Mouse (Mus musculus) spleen, adult 18-20 months (tissue): Measurements from ENCODE around the gene Leo1.
A peak's percentile ranks its signal among the peaks of the same experiment; 100 is the strongest.

ENCODE experiments used
- DNase-seq, 2 experiments: peaks; one replicate each; pipeline ENCODE4 v3.0.0; 2022; ENCODE audit warnings: mixed read lengths in 2 of 2

The Leo1 gene

DNA sequence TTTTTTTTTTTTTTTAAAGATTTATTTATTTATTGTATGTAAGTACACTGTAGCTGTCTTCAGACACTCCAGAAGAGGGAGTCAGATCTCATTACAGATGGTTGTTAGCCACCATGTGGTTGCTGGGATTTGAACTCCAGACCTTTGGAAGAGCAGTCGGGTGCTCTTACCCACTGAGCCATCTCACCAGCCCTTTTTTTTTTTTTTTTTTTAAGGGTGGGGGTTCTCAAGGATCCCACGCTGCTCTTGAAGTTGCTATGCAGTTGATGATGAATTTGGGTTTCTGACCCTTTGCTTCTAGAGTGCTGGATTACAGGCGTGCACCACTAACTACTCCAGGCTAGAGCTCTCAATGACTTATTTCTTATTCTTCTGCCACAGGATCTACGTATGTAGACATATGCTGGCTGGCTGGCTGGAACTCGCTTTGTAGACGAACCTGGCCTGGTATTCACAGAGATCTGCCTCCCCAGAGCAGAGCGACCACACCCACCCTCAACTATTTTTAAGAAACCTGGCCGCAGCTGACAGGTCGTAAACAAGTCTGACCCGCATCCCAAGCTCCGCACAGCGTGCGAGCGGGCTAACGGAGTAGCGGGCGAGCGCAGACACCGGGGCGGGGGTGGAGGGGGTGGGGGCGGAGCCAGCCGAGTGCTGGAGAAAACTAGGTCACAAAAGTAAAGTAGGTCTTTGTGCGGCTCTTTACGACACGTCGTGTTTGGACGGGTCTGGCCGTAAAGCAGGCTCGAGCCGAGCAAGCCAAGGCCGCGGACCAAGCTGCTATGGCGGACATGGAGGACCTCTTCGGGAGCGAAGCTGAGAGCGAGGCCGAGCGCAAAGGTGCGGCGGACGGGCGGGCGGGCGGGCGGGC lies at the start of gene Leo1:
Gene Leo1 (plus strand): TSS at position 729 of the 871 bp plus-strand sequence.
- DNase-seq, result peak; percentile 71 to 74

- DNase-seq, result no peak
These were observed 48.1 kb upstream of the Leo1 start for GRCm38 (mm10) chr9:75393251-75393650.

DNA sequence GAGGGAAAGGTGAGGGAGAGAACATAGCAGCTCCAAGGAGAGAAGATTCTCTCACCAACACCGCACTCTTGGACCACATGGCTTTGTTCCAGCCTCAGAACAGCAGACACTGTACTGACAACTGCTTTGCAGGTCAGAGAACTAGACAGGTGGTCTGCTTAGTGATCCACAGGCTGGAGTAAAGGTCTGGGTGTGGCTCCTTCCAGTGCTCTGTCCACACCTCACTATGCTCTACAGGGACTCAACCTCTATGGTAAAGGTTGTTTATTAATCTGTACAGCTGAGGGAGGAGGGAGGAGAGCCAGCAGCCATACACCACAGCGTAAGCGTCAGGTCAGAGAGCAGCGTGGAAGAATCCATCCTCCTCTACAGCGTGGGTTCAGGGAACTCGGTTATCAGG lies 45.4 kb upstream of the Leo1 start:
- no peak for DNase-seq

GRCm38 (mm10) chr9:75399069-75399468 lies 42.3 kb upstream of the Leo1 start:
- no peak for DNase-seq

DNA sequence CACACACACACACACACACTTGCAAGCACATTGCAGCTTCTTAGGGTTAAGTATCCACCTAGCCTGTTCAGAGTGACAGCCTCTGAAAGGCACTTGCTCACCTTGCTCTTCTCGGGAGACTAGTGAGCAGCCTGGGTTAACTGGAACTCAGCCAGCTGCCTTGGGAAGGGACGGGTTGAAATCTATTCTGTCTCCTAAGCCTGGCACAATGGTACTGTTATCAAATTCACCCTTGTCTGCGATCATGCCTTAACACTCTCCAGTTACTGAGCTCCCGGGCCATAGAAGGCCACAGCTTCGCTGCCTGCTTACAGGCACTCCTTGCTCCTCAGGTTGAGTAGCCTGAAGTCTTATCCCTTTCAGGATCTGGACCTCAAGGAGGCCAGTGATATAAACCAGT lies 40.7 kb upstream of the Leo1 start:
- DNase-seq, result no peak

DNA sequence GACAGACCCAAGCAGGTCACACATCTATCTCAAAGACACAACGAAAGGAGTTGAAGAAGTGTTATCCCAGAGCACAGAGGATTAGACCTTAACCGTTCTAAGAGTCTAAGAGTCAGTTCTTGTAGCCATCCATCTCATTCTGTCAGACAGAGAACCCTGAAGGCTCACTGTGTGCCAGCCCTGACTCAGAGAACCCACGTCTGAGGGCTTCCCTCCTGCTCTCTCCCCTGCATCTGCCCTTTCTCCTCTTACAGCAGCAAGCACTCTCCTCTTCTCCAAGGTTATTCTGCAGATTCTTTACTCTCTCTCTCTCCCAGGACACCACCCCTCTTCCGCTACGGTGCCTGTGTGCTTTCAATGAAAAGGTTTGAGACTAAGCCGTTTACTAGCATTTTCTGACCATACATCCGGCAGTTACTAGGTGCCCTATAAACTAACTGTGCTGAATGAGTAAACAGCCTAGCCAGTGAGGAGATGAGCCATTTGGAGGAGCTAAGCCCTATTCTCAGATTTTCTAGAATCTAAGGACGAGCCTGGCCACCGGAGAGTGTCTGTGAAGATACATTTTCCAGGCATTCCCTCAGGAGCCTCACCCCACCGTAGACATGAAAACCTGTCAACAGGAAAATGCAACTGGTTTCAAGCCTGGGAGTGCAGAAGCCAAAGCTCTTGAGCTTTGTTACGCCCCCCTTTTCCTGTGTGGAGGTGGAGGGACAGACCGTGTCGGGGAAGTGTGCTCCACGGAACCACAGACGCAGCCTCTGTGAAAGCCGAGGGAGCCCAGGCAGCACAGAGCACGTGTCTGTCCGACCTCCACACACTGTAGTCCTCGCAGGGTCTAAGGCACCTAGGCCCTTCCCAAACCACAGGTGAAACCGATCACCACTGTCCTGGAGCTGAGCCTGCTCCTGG lies 39.5 kb upstream of the Leo1 start:
- DNase-seq, result peak; percentile 35 to 41

DNA sequence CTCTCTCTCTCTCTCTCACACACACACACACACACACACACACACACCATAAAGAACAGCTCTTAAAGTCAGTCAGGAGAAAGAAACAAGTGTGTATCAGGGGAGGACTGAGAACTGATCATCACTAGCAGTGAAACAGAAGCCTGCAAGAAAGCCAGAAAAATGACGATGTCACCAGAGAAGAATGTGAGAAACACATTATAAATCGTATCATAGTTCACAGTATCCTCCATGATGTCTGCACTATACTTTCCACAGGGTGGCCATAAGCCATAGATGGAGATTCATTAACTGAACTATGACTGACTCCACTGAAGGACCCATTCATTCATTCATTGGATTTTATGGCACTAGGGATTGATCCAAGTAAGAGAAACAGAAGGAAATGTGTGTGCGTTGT lies 37.8 kb upstream of the Leo1 start:
- no peak for DNase-seq

GRCm38 (mm10) chr9:75406121-75406520 lies 35.2 kb upstream of the Leo1 start:
- no peak for DNase-seq

DNA sequence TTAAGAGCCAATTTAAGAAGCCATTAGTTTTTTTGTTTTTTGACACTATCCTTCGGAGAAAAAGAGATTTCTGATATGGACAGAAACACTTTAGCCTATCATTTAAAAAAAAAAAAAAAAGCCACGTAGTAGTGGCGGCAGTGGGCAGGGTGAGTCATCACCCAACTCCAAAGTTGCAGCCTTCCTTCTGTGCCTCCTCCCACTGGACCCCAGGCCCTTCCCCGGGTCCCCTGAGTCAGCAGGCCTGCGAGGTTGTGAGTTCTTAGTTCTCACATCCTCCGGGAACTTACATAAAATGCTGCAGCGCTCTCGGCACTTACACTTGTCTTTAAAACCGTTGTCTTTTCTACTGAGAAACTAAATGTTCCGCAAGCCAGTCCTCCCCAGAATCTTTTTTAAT lies 33.5 kb upstream of the Leo1 start:
- DNase-seq, result peak; percentile 15 to 20

DNA sequence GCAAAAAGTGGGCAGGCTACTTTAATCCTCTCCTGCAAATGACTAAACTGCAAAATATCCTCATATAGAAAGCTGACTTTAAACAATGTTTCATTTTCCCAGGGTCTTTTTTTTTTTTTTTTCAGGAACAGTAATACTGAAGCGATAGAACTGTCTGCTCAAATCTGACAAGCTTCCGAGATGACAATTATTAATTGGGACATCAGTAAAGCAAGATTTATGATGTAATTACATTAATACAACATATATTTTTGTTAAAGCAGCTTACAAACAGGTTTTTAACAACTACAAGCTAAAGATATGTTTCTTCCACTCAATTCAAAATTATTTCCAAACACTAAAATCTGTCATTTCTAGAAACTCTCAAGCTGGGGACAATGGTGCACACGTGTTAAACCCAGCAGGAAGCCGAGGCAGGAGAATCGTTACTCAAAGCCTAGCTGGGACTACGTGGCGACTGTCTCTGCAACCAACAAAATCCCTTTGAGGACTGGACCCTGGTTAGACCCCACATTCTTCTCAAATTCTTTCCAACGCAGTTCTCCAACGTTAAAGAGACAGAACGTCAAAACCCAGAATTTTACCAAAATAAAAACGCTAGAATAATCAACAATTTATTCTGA lies 33.0 kb upstream of the Leo1 start:
- DNase-seq, result peak in 1 of 2 experiments; percentile 16

DNA sequence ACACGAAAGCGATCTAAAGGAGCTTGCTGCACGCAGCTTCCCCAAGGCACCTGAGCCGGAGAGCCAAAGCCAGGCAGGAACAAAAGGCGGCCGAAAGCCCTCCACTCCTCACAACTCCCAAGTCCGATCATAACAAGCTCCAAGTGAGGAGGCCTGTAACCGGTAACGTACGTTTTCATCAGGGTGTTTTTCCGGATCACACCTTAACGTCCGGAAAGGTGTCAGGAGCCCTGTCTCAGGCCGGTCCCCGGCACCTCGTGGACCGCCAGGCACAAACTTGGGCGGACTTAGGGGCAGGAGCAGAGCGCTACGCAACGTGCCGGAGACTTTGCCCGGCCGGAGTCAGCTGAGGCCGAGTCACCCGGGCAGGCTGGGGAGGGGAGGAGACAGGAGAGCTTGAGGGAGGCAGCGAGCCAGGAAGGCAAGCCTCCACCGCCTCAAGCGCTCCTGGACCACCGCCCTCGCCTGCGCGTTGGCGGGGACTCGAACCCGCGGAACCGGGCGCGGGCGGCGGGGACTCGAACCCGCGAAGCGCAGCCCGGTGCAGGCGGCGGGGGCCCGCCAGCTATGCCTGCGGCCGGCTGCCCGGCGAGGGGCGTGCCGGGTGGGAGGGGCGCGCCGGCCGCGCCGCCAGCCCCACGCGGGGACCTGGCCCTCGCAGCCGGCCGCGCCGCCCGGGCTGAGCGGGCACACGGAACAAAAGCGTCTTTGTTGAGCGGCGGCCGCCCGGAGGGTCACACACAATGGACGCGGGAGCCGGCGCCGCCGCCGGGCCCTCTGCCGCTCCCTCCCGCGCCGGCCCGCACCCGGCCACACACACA lies 32.1 kb upstream of the Leo1 start:
- peak; percentile 59 to 62 for DNase-seq

- DNase-seq, result peak; percentile 97 to 99
These were observed 31.4 kb upstream of the Leo1 start, which contains the start of gene Mapk6 for GRCm38 (mm10) chr9:75409852-75410378. Gene Mapk6, minus strand, starts transcription at chr9:75410005.

DNA sequence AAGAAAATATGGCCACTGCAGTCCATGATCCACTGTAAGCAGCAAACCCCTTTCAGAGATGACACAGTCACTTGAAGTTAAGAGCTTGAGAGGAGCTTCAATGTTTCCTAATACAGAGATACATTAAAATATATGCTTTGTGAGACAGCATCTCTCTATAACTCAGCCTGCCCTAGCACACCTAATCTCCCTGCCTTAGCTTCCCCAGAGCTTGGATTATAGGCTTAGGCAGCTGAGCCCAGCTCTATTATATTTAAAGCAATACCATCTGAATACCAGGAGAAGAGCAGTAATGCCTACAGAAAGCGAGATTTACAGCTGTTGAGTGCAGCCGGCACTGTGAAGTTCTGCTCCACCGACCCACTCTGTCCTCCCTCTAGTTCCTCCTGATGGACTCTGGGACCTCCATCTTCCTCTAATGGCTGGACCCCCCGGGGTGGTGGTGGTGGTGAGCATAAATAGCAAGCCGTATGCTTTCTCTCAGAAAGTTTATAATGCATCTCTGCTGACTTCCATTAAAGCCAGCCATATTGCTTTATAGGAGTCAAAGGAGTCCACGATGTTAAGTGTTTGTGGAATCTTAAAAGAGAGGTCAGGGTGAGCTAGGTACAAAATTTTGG lies 30.3 kb upstream of the Leo1 start:
- DNase-seq, result no peak

DNA sequence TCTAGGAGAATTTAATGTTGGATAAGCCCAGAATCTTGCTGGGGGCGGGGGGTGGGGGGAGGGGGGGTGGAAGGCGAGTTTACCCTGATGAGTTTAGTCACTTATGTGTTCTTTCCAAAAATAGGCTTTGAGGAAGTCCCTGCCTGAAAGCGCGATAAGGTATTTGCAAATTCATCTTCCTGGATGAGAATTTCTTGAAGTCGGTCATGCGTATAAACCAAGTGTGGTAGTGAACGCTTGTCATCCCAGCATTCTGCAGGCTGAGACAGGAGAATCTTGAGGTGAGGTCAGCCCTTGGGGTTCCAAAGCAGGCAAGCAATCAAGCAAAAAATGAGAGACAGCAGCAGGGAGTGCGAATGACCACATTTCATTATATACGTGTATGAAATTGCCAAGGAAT lies 29.7 kb upstream of the Leo1 start:
- no peak for DNase-seq

DNA sequence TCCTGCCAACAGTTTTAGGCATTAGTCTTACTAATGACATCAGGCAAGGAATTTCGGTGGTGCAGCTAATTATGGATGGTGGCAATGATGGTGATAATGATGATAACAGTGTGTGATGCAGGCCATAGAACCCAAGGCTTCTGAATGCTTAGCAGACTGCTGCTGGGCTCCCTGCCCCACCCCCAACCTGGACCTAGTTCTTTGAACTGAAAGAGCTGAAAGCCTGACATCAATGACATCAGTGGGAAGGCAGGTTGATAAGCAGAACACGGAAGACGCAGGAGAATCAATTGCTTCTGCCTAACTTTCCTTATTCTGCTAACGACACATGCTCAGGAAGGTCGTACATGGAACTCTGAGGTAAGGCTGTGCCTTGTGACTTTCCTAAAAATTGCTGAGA lies 28.1 kb upstream of the Leo1 start:
- DNase-seq, result no peak

- peak; percentile 29 to 43 for DNase-seq
These were observed 27.1 kb upstream of the Leo1 start for GRCm38 (mm10) chr9:75414204-75414603.

- no peak for DNase-seq
These were observed 19.1 kb upstream of the Leo1 start for GRCm38 (mm10) chr9:75422251-75422691.

DNA sequence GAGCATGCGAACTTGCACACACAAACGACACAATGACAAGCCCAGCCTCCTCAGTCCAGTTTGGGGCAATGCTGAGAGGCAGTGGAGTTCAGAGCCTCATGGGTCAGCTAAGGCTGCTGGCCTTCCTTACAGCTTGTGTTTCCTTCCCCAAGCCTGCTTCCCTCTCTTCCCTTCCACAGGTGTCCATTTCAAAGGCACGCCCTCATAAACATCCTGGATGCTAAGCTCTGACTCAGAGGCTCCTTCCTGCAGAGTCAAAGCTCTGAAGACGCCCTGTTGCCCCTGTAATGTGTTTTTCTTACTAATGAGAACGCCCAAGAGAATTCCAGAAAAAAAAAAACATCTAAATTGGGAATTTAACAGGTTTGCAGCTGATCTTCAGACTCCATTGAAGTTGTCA lies 17.6 kb upstream of the Leo1 start:
- DNase-seq, result no peak

GRCm38 (mm10) chr9:75424358-75425150 lies 16.8 kb upstream of the Leo1 start:
- DNase-seq, result no peak

DNA sequence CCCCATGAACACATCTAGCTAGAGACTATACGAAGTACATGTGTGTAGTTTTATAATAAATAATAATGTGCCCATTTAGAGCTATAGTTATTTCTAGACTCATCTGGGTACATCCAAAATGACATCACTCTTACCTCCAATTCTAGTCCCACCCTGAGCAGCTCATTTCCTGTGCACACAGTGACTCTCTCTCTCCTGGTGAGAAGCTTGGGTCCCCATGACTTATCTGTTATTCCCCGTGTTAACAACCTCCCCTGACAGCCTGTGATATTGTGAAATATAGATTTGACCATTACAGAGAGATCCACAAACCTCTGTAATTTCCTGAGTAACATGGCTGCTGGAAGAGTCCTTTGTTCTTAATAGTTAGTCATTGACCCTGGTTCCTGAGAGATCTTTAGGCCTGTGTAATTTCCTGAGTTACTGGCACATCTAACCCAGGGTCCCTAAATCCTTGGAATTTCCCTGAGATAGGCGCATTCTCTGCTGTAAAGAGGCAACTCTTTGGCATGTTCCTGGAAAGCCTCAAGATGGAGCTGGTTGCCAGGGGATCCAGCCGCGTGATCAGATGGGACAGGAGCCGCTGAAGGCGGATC lies 15.4 kb upstream of the Leo1 start:
- no peak for DNase-seq
